Mouse (Mus musculus): ENCODE results near the gene Plce1. TPM values are rescaled to one million over a fixed set of nuclear protein-coding genes. Genes with fewer than 3 reads are reported as not detected.

The Plce1 gene
- polyA plus RNA-seq, 1 experiment from 2014 or later = 0.60 TPM

GRCm38 (mm10) chr19:38599001-38599400 is 118.1 kb downstream of the Plce1 start:
- WGBS (ENCODE audit: insufficient replicate concordance) = 72% methylated on average over 3 of the region's 3 CpGs
- DNase-seq (no peak), ATAC-seq (no peak)
- no peak for TF ChIP-seq EP300 (IDR thresholded peaks at IDR 0.05; ENCODE audit: low read depth)
- no peak for TF ChIP-seq CTCF (IDR thresholded peaks at IDR 0.05; ENCODE audit: low read depth)
- Histone ChIP-seq H3K4me3 (ENCODE audit: low read depth, low read length) (no peak overlapping the region), H3K36me3 (replicated peaks; ENCODE audit: insufficient read depth, low read length) (no peaks in the 10 kb centered on the region), H3K9me3 (ENCODE audit: low read length) (no peaks in the 10 kb centered on the region), H3K27me3 (ENCODE audit: insufficient read depth, low read length) (no peaks in the 10 kb centered on the region), H3K4me2 (ENCODE audit: low read depth, low read length) (no peak overlapping the region), H3K27ac (ENCODE audit: low read depth) (no peak overlapping the region), H3K9ac (replicated peaks) (no peak overlapping the region), H3K4me1 (ENCODE audit: insufficient read depth) (no peaks in the 10 kb centered on the region)

GRCm38 (mm10) chr19:38601127-38601526 is 120.2 kb downstream of the Plce1 start:
- H3K27ac ChIP-seq (ENCODE audit: low read depth) = no peak overlapping the region

GRCm38 (mm10) chr19:38602811-38603210 is 121.9 kb downstream of the Plce1 start:
- ATAC-seq = no peak

More at GRCm38 (mm10) chr19:38601127-38601526, 120.2 kb downstream of the Plce1 start:
- TF ChIP-seq CTCF (IDR thresholded peaks at IDR 0.05; ENCODE audit: low read depth) (no peak), EP300 (IDR thresholded peaks at IDR 0.05; ENCODE audit: low read depth) (no peak)
- no peaks in the 10 kb centered on the region for H3K36me3 ChIP-seq (replicated peaks; ENCODE audit: insufficient read depth, low read length)
- H3K27me3 ChIP-seq (ENCODE audit: insufficient read depth, low read length) = no peaks in the 10 kb centered on the region
- ATAC-seq (no peak), DNase-seq (no peak)
- no peak overlapping the region for H3K9ac ChIP-seq (replicated peaks)
- no peak overlapping the region for H3K4me3 ChIP-seq (ENCODE audit: low read depth, low read length)
- H3K4me2 ChIP-seq (ENCODE audit: low read depth, low read length) = no peak overlapping the region
- no peaks in the 10 kb centered on the region for H3K4me1 ChIP-seq (ENCODE audit: insufficient read depth)
- WGBS (ENCODE audit: insufficient replicate concordance) = 54% methylated on average over 5 of the region's 5 CpGs
- no peaks in the 10 kb centered on the region for H3K9me3 ChIP-seq (ENCODE audit: low read length)

GRCm38 (mm10) chr19:38607236-38607635 is 126.3 kb downstream of the Plce1 start:
- no peaks in the 10 kb centered on the region for H3K27me3 ChIP-seq (ENCODE audit: insufficient read depth, low read length)
- TF ChIP-seq CTCF (IDR thresholded peaks at IDR 0.05; ENCODE audit: low read depth) (no peak), EP300 (IDR thresholded peaks at IDR 0.05; ENCODE audit: low read depth) (no peak)
- no peaks in the 10 kb centered on the region for H3K36me3 ChIP-seq (replicated peaks; ENCODE audit: insufficient read depth, low read length)
- no peaks in the 10 kb centered on the region for H3K9me3 ChIP-seq (ENCODE audit: low read length)
- WGBS (ENCODE audit: insufficient replicate concordance) = 69% methylated on average over 5 of the region's 5 CpGs
- H3K27ac ChIP-seq (ENCODE audit: low read depth) = no peak overlapping the region
- no peak for DNase-seq
- H3K4me1 ChIP-seq (ENCODE audit: insufficient read depth) = no peaks in the 10 kb centered on the region
- ATAC-seq = no peak
- no peak overlapping the region for H3K4me2 ChIP-seq (ENCODE audit: low read depth, low read length)
- no peak overlapping the region for H3K9ac ChIP-seq (replicated peaks)
- no peak overlapping the region for H3K4me3 ChIP-seq (ENCODE audit: low read depth, low read length)

More at GRCm38 (mm10) chr19:38602811-38603210, 121.9 kb downstream of the Plce1 start:
- Histone ChIP-seq H3K9me3 (ENCODE audit: low read length) (no peaks in the 10 kb centered on the region), H3K4me1 (ENCODE audit: insufficient read depth) (no peaks in the 10 kb centered on the region), H3K9ac (replicated peaks) (no peak overlapping the region), H3K36me3 (replicated peaks; ENCODE audit: insufficient read depth, low read length) (no peaks in the 10 kb centered on the region), H3K4me2 (ENCODE audit: low read depth, low read length) (no peak overlapping the region), H3K4me3 (ENCODE audit: low read depth, low read length) (no peak overlapping the region), H3K27me3 (ENCODE audit: insufficient read depth, low read length) (no peaks in the 10 kb centered on the region), H3K27ac (ENCODE audit: low read depth) (no peak overlapping the region)
- WGBS (ENCODE audit: insufficient replicate concordance) = 71% methylated on average over 9 of the region's 9 CpGs
- DNase-seq = no peak
- no peak for TF ChIP-seq EP300 (IDR thresholded peaks at IDR 0.05; ENCODE audit: low read depth)
- TF ChIP-seq CTCF (IDR thresholded peaks at IDR 0.05; ENCODE audit: low read depth) = no peak

- 82% methylated on average over 8 of the region's 8 CpGs for WGBS (ENCODE audit: insufficient replicate concordance)
- Histone ChIP-seq H3K4me3 (ENCODE audit: low read depth, low read length) (no peak overlapping the region), H3K4me1 (ENCODE audit: insufficient read depth) (no peaks in the 10 kb centered on the region), H3K36me3 (replicated peaks; ENCODE audit: insufficient read depth, low read length) (no peaks in the 10 kb centered on the region), H3K9ac (replicated peaks) (no peak overlapping the region), H3K9me3 (ENCODE audit: low read length) (no peaks in the 10 kb centered on the region), H3K27me3 (ENCODE audit: insufficient read depth, low read length) (no peaks in the 10 kb centered on the region), H3K27ac (ENCODE audit: low read depth) (no peak overlapping the region), H3K4me2 (ENCODE audit: low read depth, low read length) (no peak overlapping the region)
- DNase-seq (no peak), ATAC-seq (no peak)
- TF ChIP-seq CTCF (IDR thresholded peaks at IDR 0.05; ENCODE audit: low read depth) = no peak
- TF ChIP-seq EP300 (IDR thresholded peaks at IDR 0.05; ENCODE audit: low read depth) = no peak
These were observed 128.2 kb downstream of the Plce1 start for GRCm38 (mm10) chr19:38608951-38609654.

GRCm38 (mm10) chr19:38610291-38610690 is 129.4 kb downstream of the Plce1 start:
- Histone ChIP-seq H3K4me3 (ENCODE audit: low read depth, low read length) (no peak overlapping the region), H3K9me3 (ENCODE audit: low read length) (no peaks in the 10 kb centered on the region), H3K9ac (replicated peaks) (no peak overlapping the region), H3K36me3 (replicated peaks; ENCODE audit: insufficient read depth, low read length) (no peaks in the 10 kb centered on the region), H3K4me1 (ENCODE audit: insufficient read depth) (no peaks in the 10 kb centered on the region), H3K27ac (ENCODE audit: low read depth) (no peak overlapping the region), H3K27me3 (ENCODE audit: insufficient read depth, low read length) (no peaks in the 10 kb centered on the region), H3K4me2 (ENCODE audit: low read depth, low read length) (no peak overlapping the region)
- TF ChIP-seq EP300 (IDR thresholded peaks at IDR 0.05; ENCODE audit: low read depth) (no peak), CTCF (IDR thresholded peaks at IDR 0.05; ENCODE audit: low read depth) (no peak)
- ATAC-seq = no peak
- WGBS (ENCODE audit: insufficient replicate concordance) = 77% methylated on average over 2 of the region's 2 CpGs
- no peak for DNase-seq
